Mouse (Mus musculus): ENCODE data around the gene Rnf222. TPM values are rescaled to one million over a fixed set of nuclear protein-coding genes. Genes with fewer than 3 reads are reported as not detected.

Gene Rnf222
- total and polyA plus RNA-seq, 2 experiments from 2014 or later = 0.11 TPM; not detected in 1

DNA sequence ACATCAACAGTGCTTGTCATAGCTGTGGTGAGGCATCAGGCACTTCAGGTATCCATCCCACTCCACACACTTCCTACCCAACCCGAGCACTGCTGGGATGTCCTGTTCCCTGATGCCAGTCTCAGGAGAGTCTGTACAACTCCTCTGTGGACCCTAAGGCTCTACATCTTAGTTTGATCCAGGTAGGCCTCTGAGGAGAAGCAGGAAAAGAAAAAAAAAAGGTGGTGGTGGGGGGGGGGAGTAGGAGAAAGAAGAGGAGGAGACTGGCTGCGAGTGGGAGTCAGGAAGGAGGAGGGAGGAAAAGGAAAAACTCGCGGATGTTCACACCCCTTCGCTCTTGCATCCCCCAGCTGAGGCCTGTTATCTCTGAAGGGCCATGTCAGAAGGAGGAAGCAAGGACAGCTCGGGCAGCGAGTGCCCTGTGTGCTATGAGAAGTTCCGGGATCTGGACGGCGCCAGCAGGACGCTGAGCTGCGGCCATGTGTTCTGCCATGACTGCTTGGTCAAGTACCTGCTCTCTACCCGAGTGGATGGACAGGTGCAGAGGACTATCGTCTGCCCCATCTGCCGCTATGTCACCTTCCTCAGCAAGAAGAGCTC, 4.0 kb downstream of the Rnf222 start:
- Histone ChIP-seq H3K9ac (replicated peaks; ENCODE audit: low read length, poor library complexity, severe bottlenecking) (no peak overlapping the region), H3K4me3 (ENCODE audit: low read depth, low read length) (no peak overlapping the region), H3K9me3 (ENCODE audit: low read length) (no peaks in the 10 kb centered on the region), H3K4me1 (ENCODE audit: insufficient read depth, low read length) (no peaks in the 10 kb centered on the region), H3K36me3 (ENCODE audit: insufficient read depth, low read length) (no peaks in the 10 kb centered on the region), H3K27ac (ENCODE audit: low read depth, low read length) (no peak overlapping the region), H3K4me2 (ENCODE audit: low read depth, low read length, poor library complexity, severe bottlenecking) (no peak overlapping the region), H3K27me3 (ENCODE audit: insufficient read depth, low read length) (no peaks in the 10 kb centered on the region)
- no peak for TF ChIP-seq CTCF (IDR thresholded peaks at IDR 0.05)
- no peak for DNase-seq (ENCODE audit: low spot score)
- no peak for ATAC-seq (ENCODE audit: low FRiP score)
- WGBS = 74% methylated on average over 15 of the region's 15 CpGs

DNA sequence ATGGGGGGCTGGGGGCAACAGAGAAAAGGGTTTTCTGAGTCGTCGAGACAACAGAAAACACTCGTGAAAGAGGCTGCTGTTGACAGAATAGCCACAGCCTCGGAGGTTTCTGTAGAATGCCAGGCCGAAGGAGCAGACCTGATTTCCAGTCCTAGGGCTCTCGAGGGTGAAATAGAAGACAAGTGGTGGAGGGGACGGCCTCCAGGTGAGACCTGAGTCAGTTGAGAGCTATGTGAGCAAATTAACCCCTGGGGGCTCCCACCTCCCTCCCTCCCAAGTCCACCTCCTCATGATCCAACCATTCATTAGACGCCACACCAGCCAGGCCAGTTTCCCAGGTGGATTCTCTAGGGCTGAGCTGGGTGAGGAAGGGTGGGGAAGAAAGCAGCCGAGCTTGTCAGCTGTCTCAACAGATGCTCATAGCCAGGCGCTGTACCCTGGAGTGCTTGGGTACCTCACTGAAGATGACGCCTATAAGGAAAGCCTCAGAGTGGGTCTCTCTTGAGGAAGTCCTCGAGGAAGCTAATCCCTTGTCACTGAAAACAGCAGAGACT, 5.6 kb downstream of the Rnf222 start:
- Histone ChIP-seq H3K27ac (ENCODE audit: low read depth, low read length) (no peak overlapping the region), H3K4me2 (ENCODE audit: low read depth, low read length, poor library complexity, severe bottlenecking) (no peak overlapping the region), H3K4me1 (ENCODE audit: insufficient read depth, low read length) (no peaks in the 10 kb centered on the region), H3K9ac (replicated peaks; ENCODE audit: low read length, poor library complexity, severe bottlenecking) (no peak overlapping the region), H3K4me3 (ENCODE audit: low read depth, low read length) (no peak overlapping the region), H3K36me3 (ENCODE audit: insufficient read depth, low read length) (no peaks in the 10 kb centered on the region), H3K27me3 (ENCODE audit: insufficient read depth, low read length) (peaks cover 2% of the 10 kb centered on the region; the same call in 1 of the 2 replicates), H3K9me3 (ENCODE audit: low read length) (no peaks in the 10 kb centered on the region)
- DNase-seq (ENCODE audit: low spot score) (no peak), ATAC-seq (ENCODE audit: low FRiP score) (no peak)
- TF ChIP-seq CTCF (IDR thresholded peaks at IDR 0.05) = no peak
- 70% methylated on average over 12 of the region's 12 CpGs for WGBS

DNA sequence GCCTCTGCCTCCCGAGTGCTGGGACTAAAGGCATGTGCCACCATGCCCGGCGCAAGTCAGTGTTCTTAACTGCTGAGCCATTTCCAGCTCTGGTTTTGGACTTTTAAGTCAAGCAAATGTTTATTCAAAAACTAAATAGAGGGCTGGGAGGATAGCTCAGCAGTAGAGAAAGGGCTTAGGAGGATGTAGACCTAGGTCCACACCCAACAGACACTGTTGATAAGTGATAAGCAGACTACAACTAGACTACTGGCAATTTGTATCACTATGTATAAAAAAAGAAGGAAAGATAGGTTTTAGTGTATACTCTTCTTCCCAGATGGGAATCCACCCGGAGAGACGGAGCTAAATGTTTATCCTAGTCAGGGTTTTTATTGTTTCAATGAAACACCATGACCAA, 7.9 kb downstream of the Rnf222 start:
- no peak overlapping the region for H3K4me2 ChIP-seq (ENCODE audit: low read depth, low read length, poor library complexity, severe bottlenecking)
- no peak overlapping the region for H3K4me3 ChIP-seq (ENCODE audit: low read depth, low read length)
- peaks cover 5% of the 10 kb centered on the region; the same call in 1 of the 2 replicates for H3K27me3 ChIP-seq (ENCODE audit: insufficient read depth, low read length)
- DNase-seq (ENCODE audit: low spot score) = no peak
- no peaks in the 10 kb centered on the region for H3K36me3 ChIP-seq (ENCODE audit: insufficient read depth, low read length)
- no peak for ATAC-seq (ENCODE audit: low FRiP score)
- H3K4me1 ChIP-seq (ENCODE audit: insufficient read depth, low read length) = no peaks in the 10 kb centered on the region
- no peak for TF ChIP-seq CTCF (IDR thresholded peaks at IDR 0.05)
- H3K27ac ChIP-seq (ENCODE audit: low read depth, low read length) = no peak overlapping the region
- WGBS = 94% methylated on average over 5 of the region's 5 CpGs
- no peaks in the 10 kb centered on the region for H3K9me3 ChIP-seq (ENCODE audit: low read length)
- H3K9ac ChIP-seq (replicated peaks; ENCODE audit: low read length, poor library complexity, severe bottlenecking) = no peak overlapping the region

DNA sequence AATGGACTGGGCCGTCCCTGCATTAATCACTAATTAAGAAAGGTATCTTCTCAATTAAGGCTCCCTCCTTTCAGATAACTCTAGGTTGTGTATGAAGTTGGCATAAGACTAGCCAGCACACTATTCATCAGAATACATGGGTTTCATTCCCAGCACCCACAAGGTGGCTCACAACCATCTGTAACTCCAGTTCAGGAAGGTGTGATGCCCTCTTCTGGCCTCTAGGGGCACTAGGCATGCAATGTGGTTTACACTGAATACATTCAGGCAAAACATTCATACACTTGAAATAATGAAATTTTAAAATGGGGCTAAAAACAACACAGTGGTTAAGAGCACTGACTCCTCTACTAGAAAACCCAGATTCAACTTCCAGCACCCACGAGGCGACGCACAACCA, 8.8 kb downstream of the Rnf222 start:
- ATAC-seq (ENCODE audit: low FRiP score) (no peak), DNase-seq (ENCODE audit: low spot score) (peak; percentile 32)
- peak; percentile 78 for TF ChIP-seq CTCF (IDR thresholded peaks at IDR 0.05)
- no peaks in the 10 kb centered on the region for H3K9me3 ChIP-seq (ENCODE audit: low read length)
- no peaks in the 10 kb centered on the region for H3K4me1 ChIP-seq (ENCODE audit: insufficient read depth, low read length)
- H3K4me2 ChIP-seq (ENCODE audit: low read depth, low read length, poor library complexity, severe bottlenecking) = no peak overlapping the region
- no peak overlapping the region for H3K4me3 ChIP-seq (ENCODE audit: low read depth, low read length)
- H3K36me3 ChIP-seq (ENCODE audit: insufficient read depth, low read length) = no peaks in the 10 kb centered on the region
- WGBS = 52% methylated on average over 4 of the region's 4 CpGs
- H3K27ac ChIP-seq (ENCODE audit: low read depth, low read length) = no peak overlapping the region
- peaks cover 5% of the 10 kb centered on the region; the same call in 1 of the 2 replicates for H3K27me3 ChIP-seq (ENCODE audit: insufficient read depth, low read length)
- H3K9ac ChIP-seq (replicated peaks; ENCODE audit: low read length, poor library complexity, severe bottlenecking) = no peak overlapping the region

DNA sequence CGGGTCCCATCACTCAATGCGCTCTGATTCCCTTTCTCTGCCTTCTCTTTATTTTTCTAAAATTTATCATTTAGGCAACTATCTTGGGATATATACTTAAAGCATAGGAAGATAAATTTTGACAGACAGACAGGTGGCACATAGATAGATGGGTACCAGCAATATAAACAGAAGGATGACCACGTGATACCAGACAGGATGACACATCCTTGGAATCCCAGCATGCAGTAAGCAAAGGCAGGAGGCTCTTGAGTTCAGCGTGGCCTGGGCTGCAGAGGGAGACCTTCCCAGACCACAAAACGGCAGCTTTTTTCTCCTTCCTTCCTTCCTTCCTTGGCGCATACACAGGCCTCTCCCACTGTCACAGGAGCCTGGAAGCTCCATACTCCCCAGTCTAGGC, 9.5 kb downstream of the Rnf222 start:
- Histone ChIP-seq H3K4me3 (ENCODE audit: low read depth, low read length) (no peak overlapping the region), H3K4me2 (ENCODE audit: low read depth, low read length, poor library complexity, severe bottlenecking) (no peak overlapping the region), H3K9ac (replicated peaks; ENCODE audit: low read length, poor library complexity, severe bottlenecking) (no peak overlapping the region), H3K9me3 (ENCODE audit: low read length) (no peaks in the 10 kb centered on the region), H3K36me3 (ENCODE audit: insufficient read depth, low read length) (no peaks in the 10 kb centered on the region), H3K27me3 (ENCODE audit: insufficient read depth, low read length) (peaks cover 5% of the 10 kb centered on the region; the same call in 1 of the 2 replicates), H3K4me1 (ENCODE audit: insufficient read depth, low read length) (no peaks in the 10 kb centered on the region), H3K27ac (ENCODE audit: low read depth, low read length) (no peak overlapping the region)
- 69% methylated on average over 6 of the region's 6 CpGs for WGBS
- TF ChIP-seq CTCF (IDR thresholded peaks at IDR 0.05) = no peak
- no peak for DNase-seq (ENCODE audit: low spot score)
- no peak for ATAC-seq (ENCODE audit: low FRiP score)

DNA sequence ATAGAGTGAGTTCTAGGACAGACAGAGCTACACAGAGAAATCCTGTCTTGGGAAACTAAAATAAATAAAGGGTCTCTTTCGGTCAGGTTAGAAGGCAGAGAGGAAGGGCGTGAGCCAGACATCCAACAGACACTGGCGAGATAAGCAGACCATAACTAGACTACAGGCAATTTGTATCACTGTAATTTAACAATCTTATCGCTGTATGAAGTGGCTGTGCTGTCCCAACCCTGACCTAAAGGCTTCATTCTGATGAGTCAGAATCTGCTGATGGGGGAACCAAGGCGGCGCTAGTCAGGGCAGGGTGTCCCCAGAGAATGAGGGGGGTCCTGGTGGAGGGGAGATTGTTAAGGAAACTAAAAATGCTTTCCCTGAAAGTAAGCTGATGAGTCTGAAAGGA, 10.4 kb downstream of the Rnf222 start:
- Histone ChIP-seq H3K4me2 (ENCODE audit: low read depth, low read length, poor library complexity, severe bottlenecking) (no peak overlapping the region), H3K27me3 (ENCODE audit: insufficient read depth, low read length) (peaks cover 5% of the 10 kb centered on the region; the same call in 1 of the 2 replicates), H3K9ac (replicated peaks; ENCODE audit: low read length, poor library complexity, severe bottlenecking) (no peak overlapping the region), H3K9me3 (ENCODE audit: low read length) (no peaks in the 10 kb centered on the region), H3K36me3 (ENCODE audit: insufficient read depth, low read length) (peaks cover 3% of the 10 kb centered on the region; the same call in 1 of the 2 replicates), H3K4me3 (ENCODE audit: low read depth, low read length) (no peak overlapping the region), H3K4me1 (ENCODE audit: insufficient read depth, low read length) (no peaks in the 10 kb centered on the region), H3K27ac (ENCODE audit: low read depth, low read length) (no peak overlapping the region)
- no peak for ATAC-seq (ENCODE audit: low FRiP score)
- no peak for TF ChIP-seq CTCF (IDR thresholded peaks at IDR 0.05)
- no peak for DNase-seq (ENCODE audit: low spot score)
- WGBS = 87% methylated on average over 6 of the region's 6 CpGs

Measured in midbrain, postnatal 0 days (tissue).